Mouse (Mus musculus) ES-CJ7 (cell line): ENCODE measurements around the gene Gm49450.

ENCODE experiments used
- DNase-seq: peaks from one replicate; pipeline ENCODE4 v3.0.0; 2011; ENCODE audit warnings: low read depth, low spot score

The Gm49450 gene

GRCm38 (mm10) chr15:98953401-98954356 is at the start of gene Gm49450, which contains the start of gene Tuba1a:
TSS of gene Gm49450 (minus strand) at chr15:98953551.
TSS of gene Tuba1a (minus strand) at chr15:98953703.
- DNase-seq: peak; percentile 100

- peak; percentile 69 for DNase-seq
Observed at GRCm38 (mm10) chr15:99001451-99001931, 48.1 kb upstream of the Gm49450 start.

GRCm38 (mm10) chr15:99000535-99001283 is 47.4 kb upstream of the Gm49450 start:
- no peak for DNase-seq

GRCm38 (mm10) chr15:98998775-98999157 is 45.4 kb upstream of the Gm49450 start:
- DNase-seq: no peak

GRCm38 (mm10) chr15:98997938-98998774 is 44.8 kb upstream of the Gm49450 start:
- DNase-seq: peak; percentile 65

- DNase-seq: no peak
Observed at GRCm38 (mm10) chr15:98996840-98997239, 43.5 kb upstream of the Gm49450 start.

GRCm38 (mm10) chr15:98994957-98995520 is 41.7 kb upstream of the Gm49450 start:
- DNase-seq: no peak

- DNase-seq: peak; percentile 95
Observed at GRCm38 (mm10) chr15:98993865-98994264, 40.5 kb upstream of the Gm49450 start.

GRCm38 (mm10) chr15:98993093-98993793 is 39.9 kb upstream of the Gm49450 start:
- peak; percentile 97 for DNase-seq

- DNase-seq: peak; percentile 65
Observed at GRCm38 (mm10) chr15:98992086-98992912, 38.9 kb upstream of the Gm49450 start.

- peak; percentile 81 for DNase-seq
Observed at GRCm38 (mm10) chr15:98991540-98992050, 38.2 kb upstream of the Gm49450 start.

- peak; percentile 82 for DNase-seq
Observed at GRCm38 (mm10) chr15:98990669-98991539, 37.6 kb upstream of the Gm49450 start.

GRCm38 (mm10) chr15:98989701-98990430 is 36.5 kb upstream of the Gm49450 start:
- DNase-seq: peak; percentile 88

GRCm38 (mm10) chr15:98988787-98989186 is 35.4 kb upstream of the Gm49450 start:
- peak; percentile 64 for DNase-seq

GRCm38 (mm10) chr15:98987661-98988181 is 34.4 kb upstream of the Gm49450 start:
- no peak for DNase-seq

- peak; percentile 61 for DNase-seq
Observed at GRCm38 (mm10) chr15:98987077-98987630, 33.8 kb upstream of the Gm49450 start.
